Mouse (Mus musculus) urinary bladder, postnatal 36 days (tissue): Measurements from ENCODE around the gene Maml2.

Experiments
- DNase-seq, 2 experiments: peaks; one replicate each; pipeline ENCODE4 v3.0.0; 2022; ENCODE audit warnings: low spot score in 2 of 2, mixed read lengths in 1 of 2

Gene Maml2

GRCm38 (mm10) chr9:13533076-13533707 lies 235.4 kb downstream of the Maml2 start:
- no peak for DNase-seq

GRCm38 (mm10) chr9:13535803-13536202 lies 238.0 kb downstream of the Maml2 start:
- no peak for DNase-seq

GRCm38 (mm10) chr9:13536419-13537261 lies 238.9 kb downstream of the Maml2 start:
- no peak for DNase-seq

GRCm38 (mm10) chr9:13538200-13538599 lies 240.4 kb downstream of the Maml2 start:
- DNase-seq, result no peak

GRCm38 (mm10) chr9:13539535-13539934 lies 241.8 kb downstream of the Maml2 start:
- no peak for DNase-seq

- DNase-seq, result no peak
Observed at GRCm38 (mm10) chr9:13540227-13540626, 242.5 kb downstream of the Maml2 start.

GRCm38 (mm10) chr9:13540781-13541180 lies 243.0 kb downstream of the Maml2 start:
- no peak for DNase-seq

GRCm38 (mm10) chr9:13543167-13543566 lies 245.4 kb downstream of the Maml2 start:
- no peak for DNase-seq

GRCm38 (mm10) chr9:13544133-13544532 lies 246.4 kb downstream of the Maml2 start:
- no peak for DNase-seq

- DNase-seq, result no peak
Observed at GRCm38 (mm10) chr9:13545726-13546125, 248.0 kb downstream of the Maml2 start.

GRCm38 (mm10) chr9:13549911-13550310 lies 252.2 kb downstream of the Maml2 start:
- no peak for DNase-seq

- DNase-seq, result no peak
Observed at GRCm38 (mm10) chr9:13552380-13553052, 254.8 kb downstream of the Maml2 start.

GRCm38 (mm10) chr9:13554773-13555172 lies 257.0 kb downstream of the Maml2 start:
- DNase-seq, result no peak

- DNase-seq, result no peak
Observed at GRCm38 (mm10) chr9:13555973-13556481, 258.3 kb downstream of the Maml2 start.

- no peak for DNase-seq
Observed at GRCm38 (mm10) chr9:13556696-13557095, 258.9 kb downstream of the Maml2 start.

- DNase-seq, result no peak
Observed at GRCm38 (mm10) chr9:13558811-13559372, 261.1 kb downstream of the Maml2 start.

- no peak for DNase-seq
Observed at GRCm38 (mm10) chr9:13560651-13561050, 262.9 kb downstream of the Maml2 start.

- DNase-seq, result no peak
Observed at GRCm38 (mm10) chr9:13561335-13561734, 263.6 kb downstream of the Maml2 start.

GRCm38 (mm10) chr9:13563475-13564414 lies 266.0 kb downstream of the Maml2 start:
- DNase-seq, result peak in 1 of 2 experiments; percentile 41

- DNase-seq, result no peak
Observed at GRCm38 (mm10) chr9:13565343-13566019, 267.7 kb downstream of the Maml2 start.
